Mouse (Mus musculus) erythroid progenitor cell, adult 5-6 weeks (primary cell): ENCODE measurements around the gene Cd6. TPM values are rescaled to one million over a fixed set of nuclear protein-coding genes. Genes with fewer than 3 reads are reported as not detected.

Experiments used
- ATAC-seq: replicated peaks from 2 replicates; pipeline ENCODE4 v1.8.0; 2016; ENCODE audit warnings: moderate number of reproducible peaks, mild to moderate bottlenecking, moderate TSS enrichment, inconsistent platforms; ENCODE audit not compliant: poor library complexity, low FRiP score, severe bottlenecking
- total RNA-seq, 2 experiments: library from RNA; stranded (forward) in 1 of 2; stranded (reverse) in 1 of 2; fragments of 150-400 nt in 1 of 2; fragments of 186-747, 209-891 nt in 1 of 2; gene quantifications; 2 replicates each; pipeline versions ENCODE4 v1.2.3 to v1.2.4; 2015 to 2017; ENCODE audit warnings: low replicate concordance in 2 of 2

Cd6 gene
- total RNA-seq (2015; ENCODE audit: low replicate concordance): 1.8 and 2.9 TPM in 2 replicates
- total RNA-seq (2017; ENCODE audit: low replicate concordance): 1.3 and 2.3 TPM in 2 replicates

GRCm38 (mm10) chr19:10829436-10830175, at the start of gene Cd6:
Gene Cd6, minus strand, starts transcription at chr19:10830058.
- no peak for ATAC-seq

- ATAC-seq: no peak
Observed at GRCm38 (mm10) chr19:10878201-10878837, 48.5 kb upstream of the Cd6 start.

- no peak for ATAC-seq
Observed at GRCm38 (mm10) chr19:10871328-10871961, 41.6 kb upstream of the Cd6 start.

GRCm38 (mm10) chr19:10870676-10871075, 40.8 kb upstream of the Cd6 start:
- ATAC-seq: no peak

GRCm38 (mm10) chr19:10869886-10870527, 40.1 kb upstream of the Cd6 start, which contains the start of gene Tmem132a:
Gene Tmem132a, minus strand, starts transcription at chr19:10869940.
- no peak for ATAC-seq

- no peak for ATAC-seq
Observed at GRCm38 (mm10) chr19:10869241-10869885, 39.5 kb upstream of the Cd6 start.

- no peak for ATAC-seq
Observed at GRCm38 (mm10) chr19:10868623-10869141, 38.8 kb upstream of the Cd6 start.

GRCm38 (mm10) chr19:10867946-10868622, 38.2 kb upstream of the Cd6 start:
- no peak for ATAC-seq

GRCm38 (mm10) chr19:10866351-10866750, 36.5 kb upstream of the Cd6 start:
- ATAC-seq: no peak

- ATAC-seq: no peak
Observed at GRCm38 (mm10) chr19:10860072-10860497, 30.2 kb upstream of the Cd6 start.

GRCm38 (mm10) chr19:10856520-10856919, 26.7 kb upstream of the Cd6 start:
- ATAC-seq: no peak

GRCm38 (mm10) chr19:10855422-10855821, 25.6 kb upstream of the Cd6 start:
- ATAC-seq: no peak

- no peak for ATAC-seq
Observed at GRCm38 (mm10) chr19:10847311-10848087, 17.6 kb upstream of the Cd6 start.

GRCm38 (mm10) chr19:10846150-10846549, 16.3 kb upstream of the Cd6 start:
- no peak for ATAC-seq

- no peak for ATAC-seq
Observed at GRCm38 (mm10) chr19:10845454-10845853, 15.6 kb upstream of the Cd6 start.

- ATAC-seq: no peak
Observed at GRCm38 (mm10) chr19:10844206-10844605, 14.3 kb upstream of the Cd6 start.

- no peak for ATAC-seq
Observed at GRCm38 (mm10) chr19:10842914-10843313, 13.1 kb upstream of the Cd6 start.
